19 mouse cellular contexts compared by ENCODE assay signal in genomic region chr9:120438350-120438749, GRCm38 (mm10). TPM values are rescaled to one million over a fixed set of nuclear protein-coding genes. Genes with fewer than 3 reads are reported as not detected.
DNase-seq lines count a peak whose midpoint lies in the region; ATAC-seq and TF ChIP-seq lines count a peak whose summit lies in the region.
"Had no signal": no experiment of that assay in that cellular context is flagged by ENCODE, and none has a peak within 500 bp of the region (broad histone marks: within the 10 kb centered on the region; RNA-seq: fewer than 3 reads in every experiment).

No protein-coding gene starts in this region.

- H3K9me3 ChIP-seq in forebrain, embryonic 11.5 days (ENCODE audit: control insufficient read depth, low read length), result no peaks in the 10 kb centered on the region; the same call in 1 of the 2 replicates
- no peaks in the 10 kb centered on the region for H3K9me3 ChIP-seq in forebrain, embryonic 16.5 days (ENCODE audit: control insufficient read depth, low read length)
- peaks cover 6% of the 10 kb centered on the region for H3K9me3 ChIP-seq in E14TG2a.4 (ENCODE audit: low read length)
- H3K9me3 ChIP-seq in forebrain, embryonic 15.5 days, result no peaks in the 10 kb centered on the region
- H3K9me3 ChIP-seq: hindbrain, embryonic 13.5 days; intestine, embryonic 15.5 days; kidney, embryonic 15.5 days; stomach, embryonic 15.5 days had no signal

- TF ChIP-seq CTCF in left cerebral cortex, adult 2 months (IDR thresholded peaks at IDR 0.05), result peak; percentile 22
- TF ChIP-seq CTCF in E14TG2a.4 (conservative IDR thresholded peaks at IDR 0.05; ENCODE audit: low read length), result peak; percentile 25; the same call in 1 of the 2 replicates

- H3K4me3 ChIP-seq in forebrain, embryonic 11.5 days (ENCODE audit: low read depth, low read length), result no peak overlapping the region
- H3K4me3 ChIP-seq in forebrain, embryonic 16.5 days (replicated peaks; ENCODE audit: low read length), result no peak overlapping the region
- H3K4me3 ChIP-seq in left cerebral cortex, adult 2 months, result no peak overlapping the region
- no peak overlapping the region for H3K4me3 ChIP-seq in E14TG2a.4 (replicated peaks; ENCODE audit: low read length)
- H3K4me3 ChIP-seq in forebrain, embryonic 15.5 days, result no peak overlapping the region
- H3K4me3 ChIP-seq: hindbrain, embryonic 13.5 days; intestine, embryonic 15.5 days; kidney, embryonic 15.5 days; stomach, embryonic 15.5 days had no signal

- DNase-seq in forebrain, embryonic 11.5 days (ENCODE audit: low spot score), result no peak
- DNase-seq in left cerebral cortex, adult 2 months (ENCODE audit: extremely low spot score in 1 of 2, low spot score in 2 of 2), result no peak
- DNase-seq in left cerebral cortex, postnatal 14 days (ENCODE audit: low spot score in 2 of 2), result no peak
- DNase-seq: adrenal gland, adult 2 months; cerebellum, adult 11-12 months; gastrocnemius, postnatal 36 days; kidney, postnatal 36 days; lung, postnatal 4 days; thymus, adult 2 months; thymus, postnatal 4 days had no signal

- ATAC-seq in forebrain, embryonic 11.5 days (replicated peaks; ENCODE audit: low FRiP score), result no peak
- ATAC-seq in forebrain, embryonic 16.5 days, result no peak
- ATAC-seq in forebrain, embryonic 15.5 days (replicated peaks), result no peak
- ATAC-seq in megakaryocyte progenitor cell, adult 5-6 weeks (replicated peaks; ENCODE audit: poor library complexity), result no peak
- ATAC-seq: intestine, embryonic 15.5 days had no signal

- WGBS in forebrain, embryonic 11.5 days, result 92% methylated on average over 1 of the region's 1 CpGs
- WGBS in forebrain, embryonic 16.5 days, result 100% methylated on average over 1 of the region's 1 CpGs
- 94% methylated on average over 1 of the region's 1 CpGs for WGBS in forebrain, embryonic 15.5 days

- H3K9ac ChIP-seq in forebrain, embryonic 11.5 days (ENCODE audit: low read length), result no peak overlapping the region
- no peak overlapping the region for H3K9ac ChIP-seq in forebrain, embryonic 16.5 days (replicated peaks; ENCODE audit: low read depth, low read length)
- no peak overlapping the region for H3K9ac ChIP-seq in forebrain, embryonic 15.5 days (replicated peaks)
- H3K9ac ChIP-seq: hindbrain, embryonic 13.5 days; intestine, embryonic 15.5 days; kidney, embryonic 15.5 days; stomach, embryonic 15.5 days had no signal

- H3K4me1 ChIP-seq in forebrain, embryonic 11.5 days (replicated peaks; ENCODE audit: control insufficient read depth, insufficient read depth, low read length), result peaks cover 9% of the 10 kb centered on the region
- peaks cover 27% of the 10 kb centered on the region for H3K4me1 ChIP-seq in forebrain, embryonic 16.5 days (replicated peaks; ENCODE audit: control insufficient read depth, insufficient read depth, low read length)
- H3K4me1 ChIP-seq in E14TG2a.4 (replicated peaks; ENCODE audit: low read depth, low read length), result peaks cover 12% of the 10 kb centered on the region
- peaks cover 25% of the 10 kb centered on the region for H3K4me1 ChIP-seq in forebrain, embryonic 15.5 days
- H3K4me1 ChIP-seq: hindbrain, embryonic 13.5 days; kidney, embryonic 15.5 days; stomach, embryonic 15.5 days had no signal

- intact Hi-C loops in left cerebral cortex, adult 2 months (cut with DNase I), result loop anchor here (5.0 kb wide), 1 partner anchor 134 kb away; the partner anchor contains the start of gene Rpl14
- intact Hi-C loops in left cerebral cortex, postnatal 14 days (cut with DNase I), result no loop called here

- H3K36me3 ChIP-seq in forebrain, embryonic 11.5 days (ENCODE audit: control insufficient read depth, insufficient read depth, low read length), result no peaks in the 10 kb centered on the region
- H3K36me3 ChIP-seq in forebrain, embryonic 16.5 days (ENCODE audit: control insufficient read depth, insufficient read depth), result no peaks in the 10 kb centered on the region
- no peaks in the 10 kb centered on the region for H3K36me3 ChIP-seq in E14TG2a.4 (ENCODE audit: insufficient read depth, low read length)
- H3K36me3 ChIP-seq in forebrain, embryonic 15.5 days, result no peaks in the 10 kb centered on the region
- H3K36me3 ChIP-seq: hindbrain, embryonic 13.5 days; intestine, embryonic 15.5 days; kidney, embryonic 15.5 days; stomach, embryonic 15.5 days had no signal

- no peaks in the 10 kb centered on the region for H3K27me3 ChIP-seq in forebrain, embryonic 11.5 days (ENCODE audit: control insufficient read depth, insufficient read depth, low read length)
- no peaks in the 10 kb centered on the region for H3K27me3 ChIP-seq in forebrain, embryonic 16.5 days (replicated peaks; ENCODE audit: control insufficient read depth, insufficient read depth, low read length)
- H3K27me3 ChIP-seq in E14TG2a.4 (ENCODE audit: insufficient read depth, low read length), result no peaks in the 10 kb centered on the region
- H3K27me3 ChIP-seq in forebrain, embryonic 15.5 days, result no peaks in the 10 kb centered on the region
- H3K27me3 ChIP-seq: intestine, embryonic 15.5 days; kidney, embryonic 15.5 days; stomach, embryonic 15.5 days had no signal

- H3K4me2 ChIP-seq in forebrain, embryonic 11.5 days (ENCODE audit: low read depth, low read length, severe bottlenecking), result no peak overlapping the region
- H3K4me2 ChIP-seq in forebrain, embryonic 16.5 days (ENCODE audit: low read length), result no peak overlapping the region
- no peak overlapping the region for H3K4me2 ChIP-seq in forebrain, embryonic 15.5 days (replicated peaks)
- H3K4me2 ChIP-seq: hindbrain, embryonic 13.5 days; intestine, embryonic 15.5 days; kidney, embryonic 15.5 days; liver, embryonic 11.5 days; stomach, embryonic 15.5 days had no signal

- peak overlapping the region; percentile 58; the same call in 1 of the 2 replicates for H3K27ac ChIP-seq in forebrain, embryonic 11.5 days (ENCODE audit: low read depth, low read length)
- H3K27ac ChIP-seq in forebrain, embryonic 16.5 days (ENCODE audit: low read length), result no peak overlapping the region
- no peak overlapping the region for H3K27ac ChIP-seq in left cerebral cortex, adult 2 months
- 0 out of 2 replicates have a peak overlapping the region, but pooled peaks have one; percentile 78 for H3K27ac ChIP-seq in forebrain, embryonic 15.5 days (replicated peaks)
- H3K27ac ChIP-seq: hindbrain, embryonic 13.5 days; intestine, embryonic 15.5 days; kidney, embryonic 15.5 days; stomach, embryonic 15.5 days had no signal

RNA-seq across cellular contexts. Expression of gene Eif1b, which starts 53.7 kb away (rescaled TPM):
- polyA plus RNA-seq in forebrain, embryonic 11.5 days (2014; fragmentation: Nextera tagmentation; extraction: Ambion mirVana), result 332 and 346 TPM in 2 replicates
- 438 and 515 TPM in 2 replicates for polyA plus RNA-seq in forebrain, embryonic 16.5 days (2015; fragmentation: Nextera tagmentation; extraction: Ambion mirVana)
- 100 to 1,000 TPM; 159 to 176 TPM for total RNA-seq in left cerebral cortex, adult 2 months (2021)
- 100 to 1,000 TPM; 173 to 174 TPM for total RNA-seq in left cerebral cortex, postnatal 14 days (2021)
- polyA plus RNA-seq in forebrain, embryonic 15.5 days (2015; fragmentation: Nextera tagmentation; extraction: Ambion mirVana), result 495 and 511 TPM in 2 replicates
- total RNA-seq in megakaryocyte progenitor cell, adult 5-6 weeks (2015), result 61.7 and 79.5 TPM in 2 replicates
- total RNA-seq in megakaryocyte progenitor cell, adult 5-6 weeks (2017), result 93.5 and 120 TPM in 2 replicates

Comparison
In these comparisons a context has a peak if more than half of its experiments do, and no peak if none do; other contexts are left out.
1. H3K27ac ChIP-seq: peak in forebrain, embryonic 11.5 days (single experiment) and forebrain, embryonic 15.5 days (single experiment); none in forebrain, embryonic 16.5 days (single experiment) and left cerebral cortex, adult 2 months (single experiment).